In the genomic region with DNA sequence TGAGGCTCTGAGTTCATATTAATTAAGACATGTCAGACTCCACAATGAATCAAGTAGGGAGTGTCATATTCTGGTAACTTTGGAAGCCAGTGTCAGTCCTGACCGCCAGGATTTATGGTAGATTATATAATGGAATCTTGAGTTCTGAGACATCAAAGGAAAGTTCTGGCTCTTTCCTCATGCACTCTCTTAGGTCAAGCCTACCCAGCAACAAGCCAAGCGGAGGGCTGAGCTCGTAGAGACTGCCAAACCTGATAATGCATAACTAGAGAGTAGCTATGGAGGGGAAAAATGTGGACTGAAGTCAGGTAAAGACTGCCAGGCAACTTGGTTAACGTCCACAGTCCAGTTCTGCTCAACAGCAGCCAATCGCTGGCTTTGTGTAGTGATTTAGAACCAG, we compare ENCODE assay signal across 16 mouse cellular contexts. TPM values are rescaled to one million over a fixed set of nuclear protein-coding genes. Genes with fewer than 3 reads are reported as not detected.
A peak's percentile ranks its signal among the peaks of the same experiment; 100 is the strongest.
DNase-seq lines count a peak whose midpoint lies in the region; ATAC-seq and TF ChIP-seq lines count a peak whose summit lies in the region.
"Had no signal": no experiment of that assay in that cellular context is flagged by ENCODE, and none has a peak within 500 bp of the region (broad histone marks: within the 10 kb centered on the region; RNA-seq: fewer than 3 reads in every experiment).

No protein-coding gene starts in this region.

- WGBS in liver, adult 2 months = 22% methylated on average over 5 of the region's 5 CpGs
- 67% methylated on average over 5 of the region's 5 CpGs for WGBS in liver, embryonic 11.5 days
- 68% methylated on average over 5 of the region's 5 CpGs for WGBS in limb, embryonic 11.5 days

- H3K4me2 ChIP-seq in liver, embryonic 11.5 days = no peak overlapping the region
- H3K4me2 ChIP-seq in limb, embryonic 11.5 days (ENCODE audit: low read depth, severe bottlenecking) = no peak overlapping the region
- H3K4me2 ChIP-seq: heart, embryonic 11.5 days had no signal

- no peaks in the 10 kb centered on the region for H3K9me3 ChIP-seq in liver, embryonic 11.5 days (ENCODE audit: control insufficient read depth, low read length)
- no peaks in the 10 kb centered on the region for H3K9me3 ChIP-seq in limb, embryonic 11.5 days (ENCODE audit: control insufficient read depth, low read length)

- no peak overlapping the region for H3K4me3 ChIP-seq in liver, adult 2 months (ENCODE audit: insufficient read depth, low read depth, low read length)
- H3K4me3 ChIP-seq in liver, embryonic 11.5 days (ENCODE audit: low read depth, low read length) = no peak overlapping the region
- H3K4me3 ChIP-seq in limb, embryonic 11.5 days (ENCODE audit: low read depth, low read length) = no peak overlapping the region
- H3K4me3 ChIP-seq: left cerebral cortex, adult 2 months had no signal

- no peak for ATAC-seq in liver, embryonic 11.5 days (replicated peaks; ENCODE audit: low FRiP score)
- ATAC-seq in limb, embryonic 11.5 days (ENCODE audit: insufficient number of reproducible peaks, low FRiP score, low TSS enrichment, low read depth) = 0 out of 2 replicates have a peak, but pooled peaks have one; percentile 44
- no peak for ATAC-seq in erythroid progenitor cell, adult 5-6 weeks (replicated peaks; ENCODE audit: low FRiP score, poor library complexity, severe bottlenecking)

- no peak for TF ChIP-seq CTCF in liver, adult 2 months (IDR thresholded peaks at IDR 0.05; ENCODE audit: low read depth, low read length)

- H3K27me3 ChIP-seq in liver, adult 2 months (ENCODE audit: control insufficient read depth, insufficient read depth, low read length) = no peaks in the 10 kb centered on the region
- no peaks in the 10 kb centered on the region for H3K27me3 ChIP-seq in liver, embryonic 11.5 days (replicated peaks; ENCODE audit: control insufficient read depth, insufficient read depth, low read length)
- no peaks in the 10 kb centered on the region for H3K27me3 ChIP-seq in limb, embryonic 11.5 days (ENCODE audit: control insufficient read depth, insufficient read depth, low read length)
- H3K27me3 ChIP-seq: CH12.LX had no signal

- H3K79me2 ChIP-seq in liver, adult 2 months (ENCODE audit: control insufficient read depth, insufficient read depth, low read length) = peaks cover 7% of the 10 kb centered on the region; the same call in 1 of the 2 replicates

- no peak for TF ChIP-seq POLR2A in liver, adult 2 months (IDR thresholded peaks at IDR 0.05; ENCODE audit: extremely low read depth, insufficient read depth, low read length)

- peak; percentile 73 for DNase-seq in liver, adult 2 months (ENCODE audit: extremely low read depth, low read depth, low spot score)
- DNase-seq in liver, embryonic 11.5 days (ENCODE audit: low spot score) = no peak
- DNase-seq in adrenal gland, postnatal 14 days = peak; percentile 32
- peak; percentile 83 for DNase-seq in kidney, adult 9 months
- no peak for DNase-seq in limb, embryonic 11.5 days (ENCODE audit: low spot score)
- no peak for DNase-seq in right cerebral cortex, postnatal 36 days (ENCODE audit: low spot score in 2 of 2)
- DNase-seq in layer of hippocampus, adult 18-20 months (ENCODE audit: low spot score in 2 of 2) = no peak
- DNase-seq: cerebellum, adult 9-10 months; embryo, embryonic 11 days; heart, postnatal 4 days; liver had no signal

- H3K9ac ChIP-seq in liver, adult 2 months (ENCODE audit: low read depth, low read length) = no peak overlapping the region
- H3K9ac ChIP-seq in liver, embryonic 11.5 days (ENCODE audit: low read depth, low read length) = no peak overlapping the region
- no peak overlapping the region for H3K9ac ChIP-seq in limb, embryonic 11.5 days (ENCODE audit: low read length)

- peaks cover 27% of the 10 kb centered on the region for H3K4me1 ChIP-seq in liver, adult 2 months (ENCODE audit: control insufficient read depth, insufficient read depth, low read length)
- H3K4me1 ChIP-seq in liver, embryonic 11.5 days (replicated peaks; ENCODE audit: control insufficient read depth, insufficient read depth, low read length) = no peaks in the 10 kb centered on the region
- H3K4me1 ChIP-seq in limb, embryonic 11.5 days (ENCODE audit: control insufficient read depth, insufficient read depth, low read length) = 0 out of 2 replicates have a peak, but pooled peaks cover 2% of the 10 kb centered on the region

- H3K27ac ChIP-seq in liver, adult 2 months (replicated peaks; ENCODE audit: insufficient read depth, low read depth, low read length) = peak overlapping the region; percentile 43
- no peak overlapping the region for H3K27ac ChIP-seq in liver, embryonic 11.5 days (ENCODE audit: low read depth, low read length)
- H3K27ac ChIP-seq in limb, embryonic 11.5 days (replicated peaks; ENCODE audit: low read depth, low read length) = no peak overlapping the region
- H3K27ac ChIP-seq: left cerebral cortex, adult 2 months; macrophage had no signal

- no peaks in the 10 kb centered on the region for H3K36me3 ChIP-seq in liver, adult 2 months (ENCODE audit: control insufficient read depth, insufficient read depth, low read length)
- H3K36me3 ChIP-seq in liver, embryonic 11.5 days (ENCODE audit: control insufficient read depth, insufficient read depth, low read length) = no peaks in the 10 kb centered on the region
- H3K36me3 ChIP-seq in limb, embryonic 11.5 days (ENCODE audit: control insufficient read depth, insufficient read depth, low read length) = no peaks in the 10 kb centered on the region

RNA-seq across cellular contexts. Expression of a gene that starts 7.3 kb away (rescaled TPM):
- 30.3 and 36.3 TPM in 2 replicates for total RNA-seq in liver, adult 2 months (2014; rRNA removed)
- 12.2 and 18.8 TPM in 2 replicates for polyA plus RNA-seq in liver, adult 2 months (2012; rRNA removed)
- 0.05 and 0.14 TPM in 2 replicates for polyA plus RNA-seq in liver, embryonic 11.5 days (2014; fragmentation: Nextera tagmentation; extraction: Ambion mirVana)
- 15.9 and 19.6 TPM in 2 replicates for total RNA-seq in adrenal gland, postnatal 14 days (2021)
- 0.67 and 1.1 TPM in 2 replicates for polyA plus RNA-seq in limb, embryonic 11.5 days (2014; fragmentation: Nextera tagmentation; extraction: Ambion mirVana)
- total RNA-seq in layer of hippocampus, adult 18-20 months (2021) = 1 to 10 TPM; 3.4 to 4.5 TPM
- 0.84 and 1.8 TPM in 2 replicates for total RNA-seq in erythroid progenitor cell, adult 5-6 weeks (2015; ENCODE audit: low replicate concordance)
- 3.3 TPM in 1 of 2 replicates, not detected in the other for total RNA-seq in erythroid progenitor cell, adult 5-6 weeks (2017; ENCODE audit: low replicate concordance)

Comparison
In these comparisons a context has a peak if more than half of its experiments do, and no peak if none do; other contexts are left out.
1. DNase-seq: peak in liver, adult 2 months (single experiment), adrenal gland, postnatal 14 days (single experiment) and kidney, adult 9 months (single experiment); none in liver, embryonic 11.5 days (single experiment), limb, embryonic 11.5 days (single experiment), right cerebral cortex, postnatal 36 days (0 of 2) and layer of hippocampus, adult 18-20 months (0 of 2).